Mouse (Mus musculus) brown adipose tissue, adult 24 weeks (tissue): ENCODE measurements around the gene Ephx1. TPM values are rescaled to one million over a fixed set of nuclear protein-coding genes. Genes with fewer than 3 reads are reported as not detected.
"Not testable (repeated sequence)": the region's sequence is repeated elsewhere in the genome, so short reads cannot be mapped to it uniquely, and the experiment has no call there.

Experiments used
- H3K27ac ChIP-seq: fragments of 200-500 bp; replicated peaks from 2 replicates; pipeline ENCODE4 v1.5.1; 2012; ENCODE audit warnings: low read depth, mild to moderate bottlenecking, low read length
- H3K4me1 ChIP-seq: fragments of 200-500 bp; 2 replicates; pipeline ENCODE4 v1.6.1; 2012; ENCODE audit warnings: low read length, mixed read lengths; ENCODE audit not compliant: control insufficient read depth, insufficient read depth, insufficient read length
- H3K4me3 ChIP-seq: fragments of 200-500 bp; 2 replicates; pipeline ENCODE4 v1.5.1; 2012; ENCODE audit warnings: low read depth, mild to moderate bottlenecking, low read length, moderate library complexity; ENCODE audit not compliant: insufficient read depth
- polyA plus RNA-seq: library from polyadenylated mRNA; stranded (reverse); fragments of >200 nt; gene quantifications from 2 replicates; pipeline ENCODE4 v1.2.4, GENCODE M21; 2012; ENCODE audit not compliant: missing spikeins, insufficient read depth, insufficient read length

Ephx1 gene
- 27.4 and 27.8 TPM in 2 replicates for polyA plus RNA-seq

DNA sequence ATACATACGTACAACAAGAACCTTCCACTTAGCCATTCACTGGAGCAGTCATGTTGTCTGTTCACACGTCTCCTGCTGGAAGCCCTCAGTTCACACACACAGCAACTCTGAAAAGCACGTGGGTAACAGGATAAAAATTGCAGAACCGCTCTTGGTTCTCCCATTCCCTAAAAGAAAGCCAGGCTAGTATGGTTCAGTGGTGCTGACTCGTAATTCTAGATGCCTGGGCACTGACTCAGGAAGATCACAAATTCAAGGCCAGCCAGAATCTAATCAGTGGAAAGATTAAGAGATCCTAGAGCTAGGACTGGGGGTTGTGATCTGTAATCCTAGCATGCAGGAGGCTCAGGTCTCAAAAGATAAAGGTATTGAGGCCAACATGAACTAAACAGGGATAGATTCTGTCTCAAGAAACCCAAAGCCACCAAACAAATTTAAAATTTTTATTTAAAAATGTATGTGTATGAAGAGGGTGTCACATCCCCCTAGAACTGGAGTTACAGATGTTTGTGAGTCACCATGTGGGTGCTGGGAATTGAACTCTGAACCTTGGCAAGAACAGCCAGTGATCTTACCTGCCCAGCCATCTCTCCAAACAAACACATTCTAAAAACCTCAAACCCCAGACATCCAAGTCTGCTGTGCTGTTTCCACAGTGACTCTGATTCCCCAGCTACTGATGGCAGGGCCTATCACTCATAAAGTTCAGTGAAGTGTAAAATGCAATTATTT, at the start of gene Ephx1:
TSS of gene Ephx1 (minus strand) at position 149 of the 732 bp plus-strand sequence.
- H3K27ac ChIP-seq = no peak within 1 kb of the TSS
- H3K4me1 ChIP-seq = peaks cover 2% of the 10 kb centered on the region; the same call in 1 of the 2 replicates
- H3K4me3 ChIP-seq = no peak within 1 kb of the TSS

DNA sequence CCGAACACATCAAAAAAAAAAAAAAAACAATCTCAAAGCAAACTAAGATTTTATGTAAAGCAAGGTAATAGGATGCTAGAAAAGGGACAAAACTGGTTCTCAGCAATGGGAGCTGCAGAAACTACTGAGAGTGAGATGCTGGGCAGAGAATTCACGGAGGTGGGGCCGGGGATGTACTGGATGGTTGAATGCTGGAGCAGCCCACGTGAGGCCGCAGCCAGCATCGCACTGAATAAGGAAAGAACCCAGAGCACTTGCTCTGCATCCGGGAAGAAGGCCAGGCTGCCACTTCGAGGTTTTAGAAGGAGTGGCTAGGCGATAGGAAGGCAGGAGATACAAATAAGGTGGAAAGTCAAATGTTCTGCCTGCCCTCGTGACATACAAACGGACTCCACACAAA, 49.0 kb upstream of the Ephx1 start:
- Histone ChIP-seq H3K4me3 (no peak overlapping the region), H3K4me1 (no peaks in the 10 kb centered on the region), H3K27ac (no peak overlapping the region)

DNA sequence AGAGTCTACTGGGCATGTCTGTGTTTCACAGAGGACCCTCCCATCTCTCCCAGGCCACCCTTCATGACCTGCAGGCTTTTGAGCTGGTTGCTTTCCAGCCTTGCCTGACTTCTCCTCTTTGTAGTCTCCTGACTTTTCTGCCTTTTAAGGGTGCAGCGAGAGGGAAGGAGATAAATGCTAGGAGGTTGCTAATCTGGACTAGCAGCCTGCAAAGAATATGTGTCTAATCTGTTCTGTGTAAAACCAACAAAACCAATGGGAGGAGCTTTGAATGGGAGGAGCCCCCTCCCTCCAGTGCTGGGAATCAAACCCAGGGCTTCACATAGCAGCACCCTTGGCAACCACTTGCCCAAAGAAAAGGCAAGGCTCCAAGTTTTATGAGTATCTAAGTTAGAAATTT, 47.6 kb upstream of the Ephx1 start:
- H3K4me3 ChIP-seq = no peak overlapping the region
- H3K27ac ChIP-seq = no peak overlapping the region
- no peaks in the 10 kb centered on the region; the same call in 1 of the 2 replicates for H3K4me1 ChIP-seq

DNA sequence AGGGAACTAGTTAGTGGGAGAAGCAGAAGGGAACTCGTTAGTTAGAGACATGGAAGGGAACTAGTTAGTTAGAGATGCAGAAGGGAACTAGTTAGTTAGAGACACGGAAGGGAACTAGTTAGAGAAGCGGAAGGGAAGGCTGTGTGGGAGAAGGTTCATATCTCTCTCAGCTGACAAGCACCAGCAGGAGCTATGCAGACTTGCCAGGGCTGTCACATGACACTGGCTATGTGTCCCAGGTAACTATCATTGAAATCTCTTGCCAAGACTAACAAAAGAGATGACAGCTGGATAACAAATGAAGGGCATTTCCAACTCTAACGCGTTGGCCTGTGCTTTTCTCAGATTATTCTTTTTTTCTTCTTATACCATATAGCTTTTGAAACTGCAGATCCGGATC, 43.9 kb upstream of the Ephx1 start:
- Histone ChIP-seq H3K4me3 (no peak overlapping the region), H3K27ac (no peak overlapping the region), H3K4me1 (no peaks in the 10 kb centered on the region; the same call in 1 of the 2 replicates)

DNA sequence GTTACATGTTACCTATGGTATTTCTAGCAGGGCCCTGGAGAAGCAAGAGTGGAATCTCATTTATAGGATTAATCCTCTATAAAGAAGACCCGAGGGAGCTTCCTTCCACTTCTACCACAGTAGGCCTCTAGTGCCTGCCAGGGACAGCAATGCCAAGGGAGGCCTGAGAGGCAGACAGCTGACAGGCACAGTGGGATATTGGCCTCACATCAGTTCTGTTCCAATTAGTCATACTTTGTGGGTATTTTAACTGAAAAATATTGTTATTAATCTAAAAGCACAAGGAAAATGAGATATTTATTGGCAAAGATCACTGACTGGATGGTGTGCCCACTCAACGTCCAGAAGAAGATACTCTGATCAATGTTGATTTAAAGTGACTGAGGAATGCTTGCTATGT, 43.3 kb upstream of the Ephx1 start:
- Histone ChIP-seq H3K27ac (no peak overlapping the region), H3K4me3 (no peak overlapping the region), H3K4me1 (no peaks in the 10 kb centered on the region; the same call in 1 of the 2 replicates)

DNA sequence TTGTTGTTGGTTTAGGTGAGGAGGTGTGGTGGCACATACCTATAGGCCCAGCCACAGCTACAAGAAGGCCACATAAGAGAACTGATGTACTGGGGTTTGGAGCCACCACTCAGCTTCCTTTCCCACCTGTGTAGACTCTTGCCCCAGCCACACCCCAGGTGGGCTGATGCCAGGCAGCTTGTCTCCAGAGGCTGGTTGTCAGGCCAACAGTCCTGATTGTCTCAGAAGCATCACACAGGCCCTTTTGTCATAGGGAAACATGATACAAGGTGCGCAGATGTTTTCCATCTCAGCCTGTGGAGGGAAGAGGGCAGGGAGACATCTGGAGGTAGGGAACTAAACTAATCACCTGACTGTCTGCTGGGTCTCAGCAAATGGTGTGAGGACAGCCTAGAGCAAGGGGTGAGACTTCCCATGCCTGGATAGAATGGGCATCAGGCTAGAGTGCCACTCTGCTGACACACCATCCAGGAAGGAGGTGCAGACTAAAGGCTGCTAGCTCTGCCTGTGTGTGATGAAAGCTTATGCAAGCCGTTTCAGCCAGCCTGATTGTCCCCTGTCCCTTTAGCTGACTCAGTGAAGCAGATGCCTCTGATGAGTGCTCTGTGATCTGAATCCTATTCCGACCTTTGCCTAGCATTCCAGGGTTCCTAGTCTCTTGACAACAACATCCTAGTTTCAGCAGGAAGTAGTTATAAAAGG, 41.2 kb upstream of the Ephx1 start:
- no peak overlapping the region for H3K27ac ChIP-seq
- no peaks in the 10 kb centered on the region; the same call in 1 of the 2 replicates for H3K4me1 ChIP-seq
- no peak overlapping the region for H3K4me3 ChIP-seq

DNA sequence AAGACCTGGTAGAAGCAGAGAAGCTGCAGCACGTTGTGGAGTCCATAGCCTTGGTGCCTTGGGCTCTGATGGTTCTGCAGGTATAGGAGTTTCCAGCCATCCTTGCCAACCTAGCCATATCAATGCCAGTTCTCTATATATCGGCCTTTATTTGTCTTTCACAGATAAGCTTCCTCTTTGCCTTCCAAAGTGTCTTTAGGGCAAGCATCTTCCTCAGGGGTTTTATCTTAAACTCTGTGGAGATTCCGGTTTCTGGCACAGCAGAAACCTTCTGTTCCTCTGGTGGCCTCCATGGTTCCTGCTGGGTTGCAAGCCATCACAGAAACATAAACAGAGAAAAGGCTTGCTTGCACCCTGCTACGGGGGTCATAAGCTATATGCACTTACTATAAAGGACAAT, 32.2 kb upstream of the Ephx1 start:
- Histone ChIP-seq H3K27ac (no peak overlapping the region), H3K4me3 (no peak overlapping the region), H3K4me1 (no peaks in the 10 kb centered on the region)

DNA sequence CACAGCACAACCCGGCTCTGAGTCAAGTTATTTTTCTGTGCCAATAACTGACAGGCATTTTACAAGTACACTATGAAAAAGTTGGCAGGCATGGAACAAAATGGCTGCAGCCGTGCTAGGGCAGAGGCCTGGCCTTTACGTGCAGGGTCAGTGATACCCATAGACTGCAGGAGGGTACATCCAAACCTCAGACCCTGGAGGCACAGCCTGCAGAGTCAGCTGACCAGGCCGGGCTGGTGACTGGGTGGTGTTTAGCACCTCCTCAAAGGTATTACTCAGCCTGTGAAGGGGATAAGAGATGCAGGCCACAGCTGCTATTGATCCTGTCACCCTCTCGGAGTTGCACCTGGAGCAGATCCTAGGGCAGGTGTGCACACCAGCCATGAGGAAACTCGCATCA, 30.2 kb upstream of the Ephx1 start, which contains the start of gene 9130409I23Rik:
TSS of gene 9130409I23Rik (plus strand) at position 301 of the 400 bp plus-strand sequence.
- H3K4me3 ChIP-seq = no peak within 1 kb of the TSS
- no peak within 1 kb of the TSS for H3K27ac ChIP-seq

DNA sequence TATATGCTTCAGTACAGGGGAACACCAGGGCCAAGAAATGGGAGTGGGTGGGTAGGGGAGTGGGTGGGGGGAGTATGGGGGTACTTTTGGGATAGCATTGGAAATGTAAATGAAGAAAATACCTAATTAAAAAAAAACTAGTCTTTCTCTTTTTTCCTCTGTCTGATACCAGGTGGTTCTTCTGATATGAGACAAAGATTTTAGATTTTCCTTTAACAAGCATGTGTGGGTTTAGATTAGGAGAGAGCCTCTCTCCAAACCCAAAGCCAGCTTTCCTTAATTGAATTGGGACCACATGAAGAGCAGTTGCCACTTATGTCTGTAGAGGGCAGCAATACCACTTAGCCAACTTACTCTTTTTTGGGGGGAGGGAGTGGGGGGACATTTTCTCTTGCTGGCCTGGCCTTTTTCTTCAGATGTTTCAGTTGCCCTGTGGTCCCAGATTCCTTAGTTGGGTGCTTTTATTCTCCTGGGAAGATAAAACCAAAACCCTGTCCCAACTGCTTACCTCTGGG, 28.7 kb upstream of the Ephx1 start:
- H3K4me1 ChIP-seq = no peaks in the 10 kb centered on the region
- no peak overlapping the region for H3K4me3 ChIP-seq
- no peak overlapping the region for H3K27ac ChIP-seq

More for the DNA sequence above, 30.2 kb upstream of the Ephx1 start, which contains the start of gene 9130409I23Rik:
- H3K4me1 ChIP-seq = no peaks in the 10 kb centered on the region

DNA sequence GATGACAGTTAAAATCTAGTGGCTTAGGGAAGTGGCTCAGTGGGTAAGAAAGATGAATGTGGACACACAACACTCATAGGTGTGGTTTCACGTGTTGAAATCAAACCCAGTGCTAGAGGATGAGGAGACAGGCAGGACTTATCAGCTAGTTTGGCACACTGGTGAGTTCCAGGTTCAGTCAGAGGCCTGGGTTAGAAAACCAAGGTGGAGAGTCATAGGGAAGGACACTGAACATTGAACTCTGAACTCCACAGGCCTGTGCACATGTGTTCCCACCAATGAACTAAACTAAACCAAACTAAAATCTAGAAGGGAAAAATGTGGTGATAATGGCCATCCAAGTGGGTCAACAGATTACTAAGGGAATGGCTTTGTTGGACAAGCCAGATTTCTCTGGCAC, 26.8 kb upstream of the Ephx1 start:
- H3K4me3 ChIP-seq = no peak overlapping the region
- no peaks in the 10 kb centered on the region for H3K4me1 ChIP-seq
- no peak overlapping the region for H3K27ac ChIP-seq

DNA sequence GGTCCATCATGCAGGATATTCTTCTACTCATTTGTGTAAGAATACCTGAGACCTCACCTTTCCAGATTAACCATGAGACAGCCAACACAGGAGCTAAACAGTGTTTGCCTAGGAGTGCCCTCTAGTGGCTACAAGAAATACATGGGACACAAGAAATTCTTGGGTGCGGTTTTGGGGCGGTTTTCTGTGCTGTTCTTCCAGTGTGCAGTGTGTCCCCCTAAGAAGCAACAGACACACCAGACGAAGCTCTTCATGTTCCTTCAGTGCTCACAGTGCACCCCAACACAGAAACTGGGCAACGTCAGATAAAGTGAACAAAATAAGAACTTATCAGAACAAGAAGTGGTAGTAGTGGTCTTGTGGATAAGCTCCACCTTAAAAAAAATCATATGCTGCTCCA, 18.9 kb upstream of the Ephx1 start:
- no peaks in the 10 kb centered on the region for H3K4me1 ChIP-seq
- no peak overlapping the region for H3K27ac ChIP-seq
- H3K4me3 ChIP-seq = no peak overlapping the region

DNA sequence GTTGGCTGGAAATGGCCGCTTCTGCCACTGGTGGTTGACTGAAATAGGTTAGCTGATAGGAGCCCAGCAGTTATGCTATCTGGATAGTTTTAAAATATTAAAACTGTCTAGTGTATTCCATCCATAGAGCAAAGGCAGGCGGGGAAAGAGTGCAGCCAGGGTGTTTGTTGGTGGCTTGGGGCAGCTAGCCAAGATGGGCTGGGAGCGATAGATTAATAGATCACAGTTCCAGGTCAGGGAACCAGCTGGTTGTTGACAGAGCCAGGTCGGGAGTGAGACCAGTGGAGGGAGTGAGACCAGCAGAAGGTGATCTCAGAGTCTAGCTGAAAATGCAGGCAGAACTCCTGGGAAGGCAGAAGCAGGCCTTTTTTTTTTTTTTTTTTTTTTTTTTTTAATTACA, 16.9 kb upstream of the Ephx1 start:
- H3K27ac ChIP-seq = no peak overlapping the region
- H3K4me1 ChIP-seq = no peaks in the 10 kb centered on the region
- no peak overlapping the region for H3K4me3 ChIP-seq

DNA sequence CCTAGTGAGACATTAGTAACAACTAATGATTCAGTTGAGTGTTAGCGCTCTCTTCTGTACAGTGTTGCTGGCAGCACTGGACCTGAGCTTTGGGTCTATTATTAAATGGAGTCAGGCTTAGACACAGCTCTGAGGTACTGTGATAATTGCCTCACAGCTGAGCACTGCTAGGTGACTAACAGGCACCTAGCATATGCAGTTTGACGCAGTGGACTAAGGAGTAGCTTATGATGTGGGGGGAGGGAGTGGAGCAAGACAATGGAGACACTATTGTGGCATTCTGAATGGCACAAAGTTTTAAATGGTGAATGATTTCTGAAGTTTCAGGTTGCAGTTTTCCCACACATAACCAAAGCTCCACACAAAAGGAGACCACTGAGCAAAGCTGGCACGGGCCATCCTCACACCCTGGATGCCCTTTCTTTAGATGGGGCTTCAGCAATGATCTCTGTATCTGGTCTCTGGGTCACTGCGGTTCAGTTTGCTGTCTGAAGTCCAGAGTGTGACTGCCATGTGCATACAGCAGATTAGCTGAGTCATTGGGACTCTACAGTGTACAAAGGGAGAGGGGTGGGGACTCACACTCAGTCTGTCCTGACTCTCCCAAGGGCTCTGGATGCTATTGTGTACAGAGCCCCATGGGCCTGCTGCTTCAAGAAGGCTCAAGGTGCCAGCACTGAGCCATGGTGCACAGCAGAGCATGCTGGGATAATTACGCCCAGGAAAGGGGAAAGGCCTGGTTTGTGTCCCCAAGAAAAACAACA, 14.5 kb upstream of the Ephx1 start:
- not testable (repeated sequence) for H3K4me3 ChIP-seq, H3K27ac ChIP-seq, H3K4me1 ChIP-seq

DNA sequence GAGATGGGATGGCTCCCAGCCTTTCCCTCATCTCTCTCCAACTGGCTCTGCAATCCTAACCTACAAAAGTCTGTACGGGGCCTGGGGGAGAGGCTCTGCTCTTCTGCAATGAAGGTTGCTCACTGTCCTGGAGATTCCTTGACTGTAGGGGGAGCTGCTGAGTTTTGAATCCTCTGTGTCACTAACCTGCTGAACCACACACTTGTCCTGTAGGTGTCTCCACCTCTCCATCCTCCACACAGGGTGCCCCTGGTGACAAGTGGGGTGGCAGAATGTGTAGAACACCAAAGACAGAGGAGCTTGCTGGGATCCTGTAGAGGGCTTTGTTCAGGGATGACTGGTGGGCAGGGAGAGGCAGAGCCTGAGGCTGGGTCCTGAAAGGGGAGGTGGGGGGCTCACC, 1.6 kb upstream of the Ephx1 start:
- Histone ChIP-seq H3K4me3 (no peak overlapping the region), H3K27ac (no peak overlapping the region), H3K4me1 (no peaks in the 10 kb centered on the region)

DNA sequence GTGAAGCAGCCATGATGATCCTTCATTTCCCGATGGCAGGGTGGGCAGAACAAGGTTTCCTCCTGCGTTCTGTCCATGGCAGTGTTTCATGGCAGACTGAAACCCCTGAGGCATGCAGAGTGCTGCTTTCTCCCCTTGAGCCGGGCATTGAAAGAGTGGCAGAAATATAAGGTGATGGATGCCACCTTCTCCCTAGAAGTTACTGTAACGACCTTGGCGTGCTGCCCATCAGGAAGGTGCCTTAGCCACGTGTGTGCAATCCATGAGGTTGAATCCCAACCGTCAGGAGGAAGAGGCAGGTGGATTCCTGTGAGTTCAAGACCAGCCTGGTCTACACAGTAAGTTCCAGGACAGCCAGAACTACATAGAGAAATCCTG, 773 bp upstream of the Ephx1 start:
- Histone ChIP-seq H3K4me1 (no peaks in the 10 kb centered on the region), H3K27ac (no peak overlapping the region), H3K4me3 (no peak overlapping the region)
